Mouse (Mus musculus): ENCODE measurements around the gene Adam30. TPM values are rescaled to one million over a fixed set of nuclear protein-coding genes. Genes with fewer than 3 reads are reported as not detected.

Adam30 gene
- polyA plus RNA-seq, 1 experiment: 0.23 TPM

- no peak for DNase-seq (ENCODE audit: low read depth)
Observed at GRCm38 (mm10) chr3:98187777-98188176, 27.3 kb downstream of the Adam30 start.

GRCm38 (mm10) chr3:98197711-98198532 is 37.5 kb downstream of the Adam30 start:
- no peak for DNase-seq (ENCODE audit: low read depth)

- DNase-seq (ENCODE audit: low read depth): no peak
Observed at GRCm38 (mm10) chr3:98199747-98200146, 39.3 kb downstream of the Adam30 start.

GRCm38 (mm10) chr3:98203282-98203681 is 42.9 kb downstream of the Adam30 start:
- DNase-seq (ENCODE audit: low read depth): no peak

- DNase-seq (ENCODE audit: low read depth): no peak
Observed at GRCm38 (mm10) chr3:98206977-98207376, 46.5 kb downstream of the Adam30 start.

- DNase-seq (ENCODE audit: low read depth): no peak
Observed at GRCm38 (mm10) chr3:98209161-98209560, 48.7 kb downstream of the Adam30 start.

GRCm38 (mm10) chr3:98210860-98211259 is 50.4 kb downstream of the Adam30 start:
- DNase-seq (ENCODE audit: low read depth): peak; percentile 37

- DNase-seq (ENCODE audit: low read depth): no peak
Observed at GRCm38 (mm10) chr3:98211301-98212081, 51.1 kb downstream of the Adam30 start.

Other genes with a start within 250 kb of the Adam30 start
- gene Notch2, start 147.1 kb upstream of the Adam30 start, polyA plus RNA-seq (2012; rRNA removed): 26.6 and 33.7 TPM in 2 replicates
- 0.13 TPM in 1 of 2 replicates, not detected in the other for gene Reg4, start 61.5 kb downstream of the Adam30 start, polyA plus RNA-seq (2012; rRNA removed)
- gene Hmgcs2, start 119.8 kb downstream of the Adam30 start, polyA plus RNA-seq (2012; rRNA removed): 22.3 and 25.9 TPM in 2 replicates
- gene Phgdh, start 179.4 kb downstream of the Adam30 start, polyA plus RNA-seq (2012; rRNA removed): 312 and 445 TPM in 2 replicates
- gene Zfp697, start 221.8 kb downstream of the Adam30 start, polyA plus RNA-seq (2012; rRNA removed): 13.0 and 18.2 TPM in 2 replicates

All from gonadal fat pad, adult 2 months (tissue).